12 mouse cellular contexts compared by ENCODE assay signal in genomic region chr13:57496778-57497177, GRCm38 (mm10).
"Had no signal": no experiment of that assay in that cellular context is flagged by ENCODE, and none has a peak within 500 bp of the region (broad histone marks: within the 10 kb centered on the region; RNA-seq: fewer than 3 reads in every experiment).

No protein-coding gene starts in this region.

- H3K4me3 ChIP-seq: hindbrain, embryonic 15.5 days; left cerebral cortex, adult 2 months; liver, embryonic 15.5 days had no signal

- H3K27ac ChIP-seq: hindbrain, embryonic 15.5 days; left cerebral cortex, adult 2 months; liver, embryonic 15.5 days; macrophage had no signal

- H3K9me3 ChIP-seq: hindbrain, embryonic 15.5 days; liver, embryonic 15.5 days had no signal

- H3K27me3 ChIP-seq: hindbrain, embryonic 15.5 days; liver, embryonic 15.5 days had no signal

- ATAC-seq: intestine, postnatal 0 days had no signal

- H3K4me1 ChIP-seq: liver, embryonic 15.5 days had no signal

- DNase-seq: layer of hippocampus, postnatal 36 days; lung, adult 2 months; lung, postnatal 14 days; midbrain, embryonic 14.5 days; thymus, adult 18-20 months; thymus, postnatal 36 days had no signal

- H3K36me3 ChIP-seq: hindbrain, embryonic 15.5 days; liver, embryonic 15.5 days had no signal

- H3K4me2 ChIP-seq: hindbrain, embryonic 15.5 days; liver, embryonic 15.5 days; midbrain, embryonic 11.5 days had no signal

- H3K9ac ChIP-seq: hindbrain, embryonic 15.5 days; liver, embryonic 15.5 days had no signal
